Mouse (Mus musculus) myocyte (in vitro differentiated cells): Measurements from ENCODE around the gene Asb2.

Source experiments
- CEBPB ChIP-seq: IDR thresholded peaks from 2 replicates; pipeline ENCODE4 v1.6.1; 2011; ENCODE audit warnings: mild to moderate bottlenecking, moderate library complexity; ENCODE audit not compliant: poor library complexity, insufficient read depth, severe bottlenecking
- E2F4 ChIP-seq: IDR thresholded peaks from one replicate; pipeline ENCODE4 v1.6.1; 2011; ENCODE audit warnings: mild to moderate bottlenecking, control low read depth, moderate library complexity; ENCODE audit not compliant: insufficient read depth
- MAX ChIP-seq: IDR thresholded peaks from one replicate; pipeline ENCODE4 v1.6.1; 2011; ENCODE audit warnings: low read depth, mild to moderate bottlenecking, control low read depth
- MYOD1 ChIP-seq, 3 experiments: IDR thresholded peaks; one replicate each; pipeline ENCODE4 v1.6.1; 2011; ENCODE audit warnings: control low read depth in 2 of 3, low read depth in 2 of 3, mild to moderate bottlenecking in 2 of 3, moderate library complexity in 1 of 3; ENCODE audit not compliant: insufficient read length in 2 of 3, control insufficient read depth in 1 of 3
- POLR2A ChIP-seq: IDR thresholded peaks from one replicate; pipeline ENCODE4 v1.6.1; 2011; ENCODE audit warnings: low read depth, mild to moderate bottlenecking, control low read depth, moderate library complexity; ENCODE audit not compliant: insufficient read length
- POLR2AphosphoS2 ChIP-seq: IDR thresholded peaks from one replicate; pipeline ENCODE4 v1.6.1; 2011; ENCODE audit warnings: low read depth, control low read depth; ENCODE audit not compliant: insufficient read length
- SRF ChIP-seq: IDR thresholded peaks from one replicate; pipeline ENCODE4 v1.6.1; 2011; ENCODE audit warnings: low read depth; ENCODE audit not compliant: control insufficient read depth, insufficient read length
- TCF12 ChIP-seq: IDR thresholded peaks from one replicate; pipeline ENCODE4 v1.6.1; 2011; ENCODE audit warnings: mild to moderate bottlenecking, control low read depth; ENCODE audit not compliant: poor library complexity, insufficient read depth, severe bottlenecking
- TCF3 ChIP-seq: IDR thresholded peaks from one replicate; pipeline ENCODE4 v1.6.1; 2011; ENCODE audit warnings: low read depth, control low read depth; ENCODE audit not compliant: insufficient read length
- USF1 ChIP-seq: IDR thresholded peaks from one replicate; pipeline ENCODE4 v1.6.1; 2011; ENCODE audit warnings: low read depth, mild to moderate bottlenecking, control low read depth, moderate library complexity

- TF ChIP-seq USF1, result no peak
- TF ChIP-seq TCF3, result no peak
- no peak for TF ChIP-seq MAX
- no peak for TF ChIP-seq POLR2AphosphoS2
- TF ChIP-seq E2F4, result no peak
- no peak for TF ChIP-seq CEBPB
- no peak for TF ChIP-seq POLR2A
- no peak for TF ChIP-seq MYOD1 (IDR thresholded peaks at IDR 0.05; ENCODE audit: control insufficient read depth in 1 of 3, insufficient read length in 2 of 3, low read depth in 2 of 3)
- TF ChIP-seq TCF12, result no peak
- no peak for TF ChIP-seq SRF
Observed at GRCm38 (mm10) chr12:103322801-103323200, 33.0 kb downstream of the Asb2 start.
